In genomic region chr4:104894004-104894734, GRCm38 (mm10) we compare ENCODE assay signal across 10 mouse cellular contexts. TPM values are rescaled to one million over a fixed set of nuclear protein-coding genes. Genes with fewer than 3 reads are reported as not detected.
DNase-seq lines count a peak whose midpoint lies in the region; ATAC-seq and TF ChIP-seq lines count a peak whose summit lies in the region.
"Had no signal": no experiment of that assay in that cellular context is flagged by ENCODE, and none has a peak within 500 bp of the region (broad histone marks: within the 10 kb centered on the region; RNA-seq: fewer than 3 reads in every experiment).

No protein-coding gene starts in this region.

- peak; percentile 81; the same call in 1 of the 2 replicates for TF ChIP-seq CTCF in brain, embryonic 14.5 days (IDR thresholded peaks at IDR 0.05; ENCODE audit: borderline replicate concordance, extremely low read depth, insufficient read depth, insufficient read length)

- DNase-seq in cerebellum, adult 11 months = peak; percentile 52
- DNase-seq in A20 (ENCODE audit: low read depth, low spot score) = peak; percentile 71
- peak; percentile 92 for DNase-seq in brain, embryonic 14.5 days (ENCODE audit: low read depth)
- peak; percentile 35 for DNase-seq in fibroblast of lung, adult 2 months (ENCODE audit: low read depth)
- peak; percentile 30 for DNase-seq in hindlimb bud, embryonic 11.5 days (ENCODE audit: extremely low spot score, low read depth, low spot score)
- DNase-seq in limb, embryonic 10.5 days (ENCODE audit: low spot score) = peak; percentile 69
- DNase-seq in right cerebral cortex, adult 18-20 months = peak; percentile 80

- H3K27ac ChIP-seq in limb, embryonic 10.5 days = no peak overlapping the region
- H3K27ac ChIP-seq: liver, embryonic 15.5 days had no signal

- no peaks in the 10 kb centered on the region; the same call in 1 of the 2 replicates for H3K27me3 ChIP-seq in limb, embryonic 10.5 days (ENCODE audit: low read depth, poor library complexity, severe bottlenecking)
- H3K27me3 ChIP-seq: liver, embryonic 15.5 days had no signal

- TF ChIP-seq POLR2A in brain, embryonic 14.5 days (IDR thresholded peaks at IDR 0.05; ENCODE audit: borderline replicate concordance, extremely low read depth, insufficient read depth, insufficient read length, poor library complexity, severe bottlenecking) = no peak

- no peaks in the 10 kb centered on the region for H3K36me3 ChIP-seq in limb, embryonic 10.5 days
- H3K36me3 ChIP-seq: liver, embryonic 15.5 days had no signal

- H3K4me3 ChIP-seq in limb, embryonic 10.5 days = no peak overlapping the region
- H3K4me3 ChIP-seq: liver, embryonic 15.5 days had no signal

- H3K9me3 ChIP-seq in limb, embryonic 10.5 days (replicated peaks) = no peaks in the 10 kb centered on the region
- H3K9me3 ChIP-seq: liver, embryonic 15.5 days had no signal

- H3K4me1 ChIP-seq in limb, embryonic 10.5 days = no peaks in the 10 kb centered on the region
- H3K4me1 ChIP-seq: liver, embryonic 15.5 days had no signal

- ATAC-seq in cerebellum, adult (ENCODE audit: insufficient number of reproducible peaks, low FRiP score, low TSS enrichment) = no peak

- 62% methylated on average over 13 of the region's 13 CpGs for WGBS in limb, embryonic 10.5 days

RNA-seq across cellular contexts. Expression of gene C8a, which starts 18.0 kb away (rescaled TPM):
- polyA plus RNA-seq in brain, embryonic 14.5 days (2012; rRNA removed) = 0.04 and 0.06 TPM in 2 replicates
- not detected in 2 replicates for polyA plus RNA-seq in limb, embryonic 10.5 days (2016; fragmentation: Nextera tagmentation; extraction: Ambion mirVana)

RNA-seq across cellular contexts. Expression of gene Fyb2, which starts 19.1 kb away (rescaled TPM):
- 0.23 and 0.24 TPM in 2 replicates for polyA plus RNA-seq in brain, embryonic 14.5 days (2012; rRNA removed)
- 0.09 TPM in 1 of 2 replicates, not detected in the other for polyA plus RNA-seq in limb, embryonic 10.5 days (2016; fragmentation: Nextera tagmentation; extraction: Ambion mirVana)

RNA-seq across cellular contexts. Expression of gene Gm17662, which starts 37.0 kb away (rescaled TPM):
- polyA plus RNA-seq in brain, embryonic 14.5 days (2012; rRNA removed) = not detected in 2 replicates
- polyA plus RNA-seq in limb, embryonic 10.5 days (2016; fragmentation: Nextera tagmentation; extraction: Ambion mirVana) = not detected in 2 replicates
- polyA plus RNA-seq: liver, embryonic 15.5 days; testis, adult 2 months had no signal

Comparison
In these comparisons a context has a peak if more than half of its experiments do, and no peak if none do; other contexts are left out.
1. DNase-seq: peak in every context shown above with its lines; median percentile 92 in brain, embryonic 14.5 days; 80 in right cerebral cortex, adult 18-20 months; 71 in A20; 69 in limb, embryonic 10.5 days; 52 in cerebellum, adult 11 months; 35 in fibroblast of lung, adult 2 months; 30 in hindlimb bud, embryonic 11.5 days.